Mouse (Mus musculus): ENCODE results near the gene Rps6kc1. TPM values are rescaled to one million over a fixed set of nuclear protein-coding genes. Genes with fewer than 3 reads are reported as not detected.

Gene Rps6kc1
- polyA plus RNA-seq, 1 experiment: 0.08 TPM

- no peak for TF ChIP-seq TAL1 (IDR thresholded peaks at IDR 0.05; ENCODE audit: low read length)
- TF ChIP-seq GATA1 (IDR thresholded peaks at IDR 0.05; ENCODE audit: low read length): no peak
- Histone ChIP-seq H3K36me3 (ENCODE audit: control insufficient read depth) (peaks cover 17% of the 10 kb centered on the region), H3K27me3 (ENCODE audit: control insufficient read depth) (no peaks in the 10 kb centered on the region), H3K4me1 (ENCODE audit: control insufficient read depth) (no peaks in the 10 kb centered on the region), H3K9me3 (ENCODE audit: control insufficient read depth, low read length) (no peaks in the 10 kb centered on the region), H3K4me3 (replicated peaks) (no peak overlapping the region)
Measured at GRCm38 (mm10) chr1:190797483-190798058, 114.0 kb downstream of the Rps6kc1 start.

DNA sequence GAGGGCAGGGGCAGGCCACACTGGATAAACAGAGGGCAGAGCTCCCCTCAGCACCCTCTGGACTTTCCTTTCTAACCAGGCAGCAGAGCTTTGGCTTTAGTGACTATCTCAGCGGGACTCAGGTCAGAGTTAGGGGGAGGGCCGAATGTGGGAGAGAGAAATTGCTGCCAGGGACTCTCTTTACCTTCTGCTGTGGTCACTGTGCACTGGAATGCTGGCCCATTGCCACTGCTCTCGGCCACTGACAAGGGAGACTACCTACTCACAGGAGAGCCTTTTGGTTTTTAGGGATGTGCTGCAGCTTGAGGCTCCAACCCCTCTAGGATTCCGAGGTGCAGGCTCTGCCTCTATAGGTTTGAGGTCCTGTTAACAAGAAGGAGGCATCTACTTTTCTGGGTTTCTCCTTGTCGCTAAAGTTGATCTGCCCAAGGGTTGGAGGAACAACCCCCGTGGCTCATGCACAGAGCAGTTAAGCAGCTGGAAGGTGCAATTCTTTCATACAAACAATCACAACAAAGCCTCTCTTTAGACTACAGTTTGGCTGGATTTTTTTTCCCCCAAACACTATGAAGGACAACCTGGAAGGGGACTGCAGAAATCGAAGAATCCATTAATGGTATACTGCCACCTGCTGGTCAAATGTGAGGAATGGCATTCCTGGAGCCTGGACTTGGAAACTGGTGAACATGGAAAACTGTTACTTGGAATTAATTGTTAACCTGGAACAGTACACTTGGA, 114.7 kb downstream of the Rps6kc1 start:
- Histone ChIP-seq H3K27me3 (ENCODE audit: control insufficient read depth) (no peaks in the 10 kb centered on the region), H3K36me3 (ENCODE audit: control insufficient read depth) (peaks cover 17% of the 10 kb centered on the region)
- TF ChIP-seq TAL1 (IDR thresholded peaks at IDR 0.05; ENCODE audit: low read length): no peak
- TF ChIP-seq GATA1 (IDR thresholded peaks at IDR 0.05; ENCODE audit: low read length): no peak

DNA sequence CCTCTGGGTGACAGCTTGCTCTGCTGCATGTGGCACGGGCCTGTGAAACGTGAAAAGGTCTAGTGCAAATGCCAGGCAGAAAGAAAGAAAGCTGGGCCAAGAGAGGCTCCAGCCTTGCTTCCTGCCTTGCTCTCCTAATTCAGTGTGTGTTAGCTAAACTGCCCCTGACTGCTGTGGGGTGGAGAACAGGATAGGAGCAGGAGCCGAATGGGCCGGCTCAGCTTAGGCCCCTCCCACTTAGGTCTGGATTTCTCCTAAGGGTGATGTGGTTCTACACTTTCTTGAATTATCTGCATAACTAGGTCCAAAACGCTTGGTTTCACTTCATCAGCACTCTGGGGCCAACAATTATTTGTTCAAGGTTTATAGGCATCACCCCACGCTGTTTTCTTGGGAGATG, 119.9 kb downstream of the Rps6kc1 start:
- Histone ChIP-seq H3K4me1 (ENCODE audit: control insufficient read depth) (no peaks in the 10 kb centered on the region), H3K27me3 (ENCODE audit: control insufficient read depth) (no peaks in the 10 kb centered on the region), H3K4me3 (replicated peaks) (no peak overlapping the region), H3K36me3 (ENCODE audit: control insufficient read depth) (no peaks in the 10 kb centered on the region), H3K9me3 (ENCODE audit: control insufficient read depth, low read length) (no peaks in the 10 kb centered on the region)
- TF ChIP-seq TAL1 (IDR thresholded peaks at IDR 0.05; ENCODE audit: low read length): no peak
- no peak for TF ChIP-seq GATA1 (IDR thresholded peaks at IDR 0.05; ENCODE audit: low read length)

More for the DNA sequence above, 114.7 kb downstream of the Rps6kc1 start:
- H3K4me1 ChIP-seq (ENCODE audit: control insufficient read depth): no peaks in the 10 kb centered on the region
- no peak overlapping the region for H3K4me3 ChIP-seq (replicated peaks)
- no peaks in the 10 kb centered on the region for H3K9me3 ChIP-seq (ENCODE audit: control insufficient read depth, low read length)

DNA sequence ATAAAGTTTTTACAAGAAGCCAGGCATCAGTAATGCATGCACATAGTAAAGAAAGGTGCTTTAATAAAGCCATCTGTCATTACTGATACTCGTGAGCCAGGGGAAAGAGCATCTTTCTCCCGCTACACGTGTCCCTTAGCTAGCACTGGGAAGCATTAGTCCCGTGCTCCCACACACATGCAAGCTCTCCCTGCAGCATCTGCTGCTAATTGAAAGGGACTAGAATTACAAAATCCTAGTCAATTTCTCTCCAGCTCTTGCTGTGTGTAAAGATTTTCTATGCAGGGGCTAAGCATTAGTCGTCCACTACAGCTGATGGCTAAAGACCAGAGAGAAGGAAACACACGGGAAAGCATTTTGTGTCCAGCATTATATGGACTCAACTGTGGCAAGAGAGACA, 120.8 kb downstream of the Rps6kc1 start:
- Histone ChIP-seq H3K27me3 (ENCODE audit: control insufficient read depth) (no peaks in the 10 kb centered on the region), H3K4me3 (replicated peaks) (no peak overlapping the region), H3K36me3 (ENCODE audit: control insufficient read depth) (no peaks in the 10 kb centered on the region), H3K9me3 (ENCODE audit: control insufficient read depth, low read length) (no peaks in the 10 kb centered on the region), H3K4me1 (ENCODE audit: control insufficient read depth) (no peaks in the 10 kb centered on the region)
- TF ChIP-seq TAL1 (IDR thresholded peaks at IDR 0.05; ENCODE audit: low read length) (no peak), GATA1 (IDR thresholded peaks at IDR 0.05; ENCODE audit: low read length) (no peak)

GRCm38 (mm10) chr1:190777660-190778059, 133.9 kb downstream of the Rps6kc1 start:
- Histone ChIP-seq H3K4me1 (ENCODE audit: control insufficient read depth) (no peaks in the 10 kb centered on the region), H3K27me3 (ENCODE audit: control insufficient read depth) (no peaks in the 10 kb centered on the region), H3K9me3 (ENCODE audit: control insufficient read depth, low read length) (no peaks in the 10 kb centered on the region), H3K4me3 (replicated peaks) (no peak overlapping the region), H3K36me3 (ENCODE audit: control insufficient read depth) (peaks cover 6% of the 10 kb centered on the region; the same call in 1 of the 2 replicates)
- TF ChIP-seq GATA1 (IDR thresholded peaks at IDR 0.05; ENCODE audit: low read length) (no peak), TAL1 (IDR thresholded peaks at IDR 0.05; ENCODE audit: low read length) (no peak)

GRCm38 (mm10) chr1:190776260-190776659, 135.3 kb downstream of the Rps6kc1 start:
- no peaks in the 10 kb centered on the region for H3K27me3 ChIP-seq (ENCODE audit: control insufficient read depth)
- TF ChIP-seq GATA1 (IDR thresholded peaks at IDR 0.05; ENCODE audit: low read length): no peak
- no peak for TF ChIP-seq TAL1 (IDR thresholded peaks at IDR 0.05; ENCODE audit: low read length)
- H3K36me3 ChIP-seq (ENCODE audit: control insufficient read depth): peaks cover 6% of the 10 kb centered on the region; the same call in 1 of the 2 replicates
- no peak overlapping the region for H3K4me3 ChIP-seq (replicated peaks)
- H3K9me3 ChIP-seq (ENCODE audit: control insufficient read depth, low read length): no peaks in the 10 kb centered on the region
- no peaks in the 10 kb centered on the region for H3K4me1 ChIP-seq (ENCODE audit: control insufficient read depth)

GRCm38 (mm10) chr1:190772088-190772885, 139.3 kb downstream of the Rps6kc1 start:
- H3K36me3 ChIP-seq (ENCODE audit: control insufficient read depth): peaks cover 3% of the 10 kb centered on the region; the same call in 1 of the 2 replicates
- H3K4me3 ChIP-seq (replicated peaks): no peak overlapping the region
- H3K4me1 ChIP-seq (ENCODE audit: control insufficient read depth): no peaks in the 10 kb centered on the region
- H3K9me3 ChIP-seq (ENCODE audit: control insufficient read depth, low read length): no peaks in the 10 kb centered on the region
- H3K27me3 ChIP-seq (ENCODE audit: control insufficient read depth): no peaks in the 10 kb centered on the region
- TF ChIP-seq GATA1 (IDR thresholded peaks at IDR 0.05; ENCODE audit: low read length): no peak
- TF ChIP-seq TAL1 (IDR thresholded peaks at IDR 0.05; ENCODE audit: low read length): no peak

GRCm38 (mm10) chr1:190769748-190770147, 141.8 kb downstream of the Rps6kc1 start:
- no peak overlapping the region for H3K4me3 ChIP-seq (replicated peaks)
- H3K9me3 ChIP-seq (ENCODE audit: control insufficient read depth, low read length): peaks cover 4% of the 10 kb centered on the region
- no peaks in the 10 kb centered on the region for H3K27me3 ChIP-seq (ENCODE audit: control insufficient read depth)
- peaks cover 3% of the 10 kb centered on the region; the same call in 1 of the 2 replicates for H3K36me3 ChIP-seq (ENCODE audit: control insufficient read depth)
- H3K4me1 ChIP-seq (ENCODE audit: control insufficient read depth): no peaks in the 10 kb centered on the region
- TF ChIP-seq GATA1 (IDR thresholded peaks at IDR 0.05; ENCODE audit: low read length) (no peak), TAL1 (IDR thresholded peaks at IDR 0.05; ENCODE audit: low read length) (no peak)

- H3K9me3 ChIP-seq (ENCODE audit: control insufficient read depth, low read length): peaks cover 4% of the 10 kb centered on the region
- H3K36me3 ChIP-seq (ENCODE audit: control insufficient read depth): peaks cover 3% of the 10 kb centered on the region; the same call in 1 of the 2 replicates
- H3K4me1 ChIP-seq (ENCODE audit: control insufficient read depth): no peaks in the 10 kb centered on the region
- TF ChIP-seq GATA1 (IDR thresholded peaks at IDR 0.05; ENCODE audit: low read length): no peak
- no peak for TF ChIP-seq TAL1 (IDR thresholded peaks at IDR 0.05; ENCODE audit: low read length)
- no peak overlapping the region for H3K4me3 ChIP-seq (replicated peaks)
- no peaks in the 10 kb centered on the region for H3K27me3 ChIP-seq (ENCODE audit: control insufficient read depth)
Measured at GRCm38 (mm10) chr1:190768307-190768706, 143.3 kb downstream of the Rps6kc1 start.

Measured in erythroblast, embryonic 14.5 days (primary cell).